Mouse (Mus musculus): ENCODE data around the gene Irf9.

The Irf9 gene

GRCm38 (mm10) chr14:55576376-55576775 is 27.0 kb upstream of the Irf9 start:
- no peak for TF ChIP-seq GATA4 (IDR thresholded peaks at IDR 0.05; ENCODE audit: insufficient replicate concordance, low read length)

GRCm38 (mm10) chr14:55577871-55578667 is 25.3 kb upstream of the Irf9 start, which contains the start of gene Psme1:
Gene Psme1, plus strand, starts transcription at chr14:55578123.
- TF ChIP-seq GATA4 (IDR thresholded peaks at IDR 0.05; ENCODE audit: insufficient replicate concordance, low read length): no peak

- TF ChIP-seq GATA4 (IDR thresholded peaks at IDR 0.05; ENCODE audit: insufficient replicate concordance, low read length): no peak
These were observed 24.6 kb upstream of the Irf9 start for GRCm38 (mm10) chr14:55578668-55579269.

GRCm38 (mm10) chr14:55579511-55580496 is 23.6 kb upstream of the Irf9 start:
- TF ChIP-seq GATA4 (IDR thresholded peaks at IDR 0.05; ENCODE audit: insufficient replicate concordance, low read length): no peak

GRCm38 (mm10) chr14:55580731-55581130 is 22.6 kb upstream of the Irf9 start:
- no peak for TF ChIP-seq GATA4 (IDR thresholded peaks at IDR 0.05; ENCODE audit: insufficient replicate concordance, low read length)

GRCm38 (mm10) chr14:55581981-55582681 is 21.2 kb upstream of the Irf9 start:
- no peak for TF ChIP-seq GATA4 (IDR thresholded peaks at IDR 0.05; ENCODE audit: insufficient replicate concordance, low read length)

GRCm38 (mm10) chr14:55584303-55584701 is 19.1 kb upstream of the Irf9 start:
- no peak for TF ChIP-seq GATA4 (IDR thresholded peaks at IDR 0.05; ENCODE audit: insufficient replicate concordance, low read length)

GRCm38 (mm10) chr14:55584702-55585565 is 18.4 kb upstream of the Irf9 start, which contains the start of gene Emc9:
Gene Emc9, minus strand, starts transcription at chr14:55585302.
- TF ChIP-seq GATA4 (IDR thresholded peaks at IDR 0.05; ENCODE audit: insufficient replicate concordance, low read length): peak; percentile 24; the same call in 1 of the 2 replicates

- peak; percentile 77; the same call in 1 of the 2 replicates for TF ChIP-seq GATA4 (IDR thresholded peaks at IDR 0.05; ENCODE audit: insufficient replicate concordance, low read length)
These were observed 17.8 kb upstream of the Irf9 start for GRCm38 (mm10) chr14:55585566-55585960.

GRCm38 (mm10) chr14:55586149-55586548 is 17.2 kb upstream of the Irf9 start:
- TF ChIP-seq GATA4 (IDR thresholded peaks at IDR 0.05; ENCODE audit: insufficient replicate concordance, low read length): no peak

GRCm38 (mm10) chr14:55589271-55589670 is 14.1 kb upstream of the Irf9 start:
- TF ChIP-seq GATA4 (IDR thresholded peaks at IDR 0.05; ENCODE audit: insufficient replicate concordance, low read length): no peak

GRCm38 (mm10) chr14:55589771-55590448 is 13.5 kb upstream of the Irf9 start:
- TF ChIP-seq GATA4 (IDR thresholded peaks at IDR 0.05; ENCODE audit: insufficient replicate concordance, low read length): no peak

GRCm38 (mm10) chr14:55590748-55591330 is 12.5 kb upstream of the Irf9 start, which contains the start of gene Psme2:
Gene Psme2, minus strand, starts transcription at chr14:55591113.
- TF ChIP-seq GATA4 (IDR thresholded peaks at IDR 0.05; ENCODE audit: insufficient replicate concordance, low read length): no peak

All from liver, adult (tissue).